Mouse (Mus musculus) lung, postnatal 0 days (tissue): Measurements from ENCODE around the gene Atg10. TPM values are rescaled to one million over a fixed set of nuclear protein-coding genes. Genes with fewer than 3 reads are reported as not detected.
A peak's percentile ranks its signal among the peaks of the same experiment; 100 is the strongest.
"Not testable (repeated sequence)": the region's sequence is repeated elsewhere in the genome, so short reads cannot be mapped to it uniquely, and the experiment has no call there.

Experiments
- ATAC-seq: fragments of 200-750 bp; cut with Nextera tagmentation; 2 replicates; pipeline ENCODE4 v1.8.0; 2017; ENCODE audit warnings: moderate library complexity
- DNase-seq: peaks from one replicate; pipeline ENCODE4 v3.0.0-alpha.2; 2016; ENCODE audit warnings: low spot score
- H3K27ac ChIP-seq: fragments of 300-500 bp; sonication (generic); 2 replicates; pipeline ENCODE4 v1.5.1; 2014; ENCODE audit warnings: antibody characterized with exemption, mild to moderate bottlenecking, low read length, mixed read lengths
- H3K27me3 ChIP-seq: fragments of 300-500 bp; sonication (generic); replicated peaks from 2 replicates; pipeline ENCODE4 v1.6.1; 2014; ENCODE audit warnings: low read length, mixed read lengths; ENCODE audit not compliant: insufficient read depth
- H3K36me3 ChIP-seq: fragments of 300-500 bp; sonication (generic); 2 replicates; pipeline ENCODE4 v1.6.1; 2014; ENCODE audit warnings: low read length, mixed read lengths; ENCODE audit not compliant: insufficient read depth
- H3K4me1 ChIP-seq: fragments of 300-500 bp; sonication (generic); 2 replicates; pipeline ENCODE4 v1.6.1; 2014; ENCODE audit warnings: antibody characterized with exemption, low read depth, low read length, mixed read lengths; ENCODE audit not compliant: insufficient read depth
- H3K4me2 ChIP-seq: fragments of 300-500 bp; sonication (generic); replicated peaks from 2 replicates; pipeline ENCODE4 v1.6.1; 2014; ENCODE audit warnings: low read depth, mild to moderate bottlenecking, low read length, moderate library complexity, mixed read lengths
- H3K4me3 ChIP-seq: fragments of 300-500 bp; sonication (generic); 2 replicates; pipeline ENCODE4 v1.5.1; 2014; ENCODE audit warnings: low read depth, low read length
- H3K9ac ChIP-seq: fragments of 300-500 bp; sonication (generic); replicated peaks from 2 replicates; pipeline ENCODE4 v1.6.1; 2014; ENCODE audit warnings: low read depth, mild to moderate bottlenecking
- H3K9me3 ChIP-seq: fragments of 300-500 bp; sonication (generic); 2 replicates; pipeline ENCODE4 v1.6.1; 2016; ENCODE audit warnings: low read length, mixed read lengths
- CTCF ChIP-seq: IDR thresholded peaks from 2 replicates; pipeline ENCODE4 v1.5.1; 2016; ENCODE audit warnings: antibody characterized with exemption, mild to moderate bottlenecking
- EP300 ChIP-seq: IDR thresholded peaks from 2 replicates; pipeline ENCODE4 v1.6.1; 2016; ENCODE audit warnings: antibody characterized with exemption, mild to moderate bottlenecking, control low read depth
- WGBS: fragments of 180-500 bp; shearing (Covaris S2); extraction: QIAGEN DNeasy Blood & Tissue Kit; methylation state at CpG from one replicate; pipeline ENCODE4 v1.1.7; 2014; 5-methylcytosine and 5-hydroxymethylcytosine counted together
- polyA plus RNA-seq: library from polyadenylated mRNA; unstranded; fragments of >200 nt; fragmentation: Nextera tagmentation; extraction: Ambion mirVana; gene quantifications from 2 replicates; pipeline ENCODE4 v1.2.1, GENCODE M21; 2015

Atg10 gene
- polyA plus RNA-seq: 14.7 and 18.0 TPM in 2 replicates

- Histone ChIP-seq H3K27ac (peak within 1 kb of the TSS; percentile 96), H3K9ac (peak within 1 kb of the TSS; percentile 81), H3K4me2 (peak within 1 kb of the TSS; percentile 68), H3K9me3 (no peaks in the 10 kb centered on the region), H3K36me3 (no peaks in the 10 kb centered on the region), H3K27me3 (no peaks in the 10 kb centered on the region), H3K4me3 (peak within 1 kb of the TSS; percentile 60), H3K4me1 (no peaks in the 10 kb centered on the region)
- WGBS: under 1% methylated on average over 55 of the region's 55 CpGs
- 0 out of 2 replicates have a peak, but pooled peaks have one; percentile 2 for TF ChIP-seq CTCF
- TF ChIP-seq EP300: peak; percentile 44; the same call in 1 of the 2 replicates
- ATAC-seq (peak; percentile 97), DNase-seq (peak; percentile 94)
Measured at GRCm38 (mm10) chr13:91223587-91224437, at the start of gene Atg10. Gene Atg10 (minus strand): TSS chr13:91223968.

GRCm38 (mm10) chr13:91252406-91252805, 28.6 kb upstream of the Atg10 start:
- H3K9me3 ChIP-seq: no peaks in the 10 kb centered on the region
- no peak for ATAC-seq
- TF ChIP-seq CTCF (no peak), EP300 (no peak)
- H3K4me1 ChIP-seq: no peaks in the 10 kb centered on the region
- H3K27ac ChIP-seq: no peak overlapping the region
- H3K9ac ChIP-seq: no peak overlapping the region
- no peak for DNase-seq
- no peaks in the 10 kb centered on the region for H3K36me3 ChIP-seq
- WGBS: 83% methylated on average over 3 of the region's 3 CpGs
- H3K4me2 ChIP-seq: no peak overlapping the region
- no peaks in the 10 kb centered on the region for H3K27me3 ChIP-seq
- H3K4me3 ChIP-seq: no peak overlapping the region

- WGBS: 75% methylated on average over 1 of the region's 1 CpGs
- Histone ChIP-seq H3K36me3 (no peaks in the 10 kb centered on the region), H3K4me1 (no peaks in the 10 kb centered on the region), H3K4me2 (no peak overlapping the region), H3K9ac (no peak overlapping the region), H3K27me3 (no peaks in the 10 kb centered on the region), H3K27ac (no peak overlapping the region), H3K9me3 (no peaks in the 10 kb centered on the region), H3K4me3 (no peak overlapping the region)
- TF ChIP-seq CTCF (no peak), EP300 (no peak)
- DNase-seq (no peak), ATAC-seq (no peak)
Measured at GRCm38 (mm10) chr13:91251636-91252035, 27.9 kb upstream of the Atg10 start.

- H3K4me2 ChIP-seq: not testable (repeated sequence)
- 88% methylated on average over 2 of the region's 2 CpGs for WGBS
Measured at GRCm38 (mm10) chr13:91250050-91250449, 26.3 kb upstream of the Atg10 start.

GRCm38 (mm10) chr13:91246472-91246871, 22.7 kb upstream of the Atg10 start:
- H3K9me3 ChIP-seq: no peaks in the 10 kb centered on the region
- no peaks in the 10 kb centered on the region for H3K36me3 ChIP-seq
- H3K27ac ChIP-seq: no peak overlapping the region
- no peak overlapping the region for H3K4me3 ChIP-seq
- TF ChIP-seq CTCF (no peak), EP300 (no peak)
- no peak overlapping the region for H3K9ac ChIP-seq
- no peaks in the 10 kb centered on the region for H3K27me3 ChIP-seq
- no peak overlapping the region for H3K4me2 ChIP-seq
- ATAC-seq: no peak
- DNase-seq: no peak
- WGBS: 34% methylated on average over 2 of the region's 2 CpGs
- H3K4me1 ChIP-seq: no peaks in the 10 kb centered on the region

More at GRCm38 (mm10) chr13:91250050-91250449, 26.3 kb upstream of the Atg10 start:
- not testable (repeated sequence) for H3K9ac ChIP-seq, ATAC-seq, H3K9me3 ChIP-seq, H3K27me3 ChIP-seq, DNase-seq, H3K27ac ChIP-seq, H3K36me3 ChIP-seq, H3K4me3 ChIP-seq, H3K4me1 ChIP-seq

- WGBS: 69% methylated on average over 3 of the region's 3 CpGs
- no peaks in the 10 kb centered on the region for H3K27me3 ChIP-seq
- TF ChIP-seq EP300 (no peak), CTCF (no peak)
- no peak overlapping the region for H3K4me3 ChIP-seq
- no peak overlapping the region for H3K9ac ChIP-seq
- no peak overlapping the region for H3K4me2 ChIP-seq
- DNase-seq (no peak), ATAC-seq (no peak)
- no peaks in the 10 kb centered on the region for H3K9me3 ChIP-seq
- H3K27ac ChIP-seq: no peak overlapping the region
- H3K4me1 ChIP-seq: no peaks in the 10 kb centered on the region
- no peaks in the 10 kb centered on the region for H3K36me3 ChIP-seq
Measured at GRCm38 (mm10) chr13:91237976-91238375, 14.2 kb upstream of the Atg10 start.
